Mouse (Mus musculus) spleen, postnatal 0 days (tissue): ENCODE measurements around the gene Cnnm3. TPM values are rescaled to one million over a fixed set of nuclear protein-coding genes. Genes with fewer than 3 reads are reported as not detected.

Source experiments
- polyA plus RNA-seq: library from polyadenylated mRNA; unstranded; fragments of >200 nt; fragmentation: Nextera tagmentation; extraction: Ambion mirVana; gene quantifications from 2 replicates; pipeline ENCODE4 v1.2.1, GENCODE M21; 2015

Gene Cnnm3
- polyA plus RNA-seq: 2.0 and 2.8 TPM in 2 replicates

GRCm38 (mm10) chr1:36511289-36512021 is at the start of gene Cnnm3:
Cnnm3 (plus strand) TSS chr1:36511867.

GRCm38 (mm10) chr1:36471181-36472105 is 40.2 kb upstream of the Cnnm3 start, which contains the start of gene Cnnm4:
Cnnm4 (plus strand) TSS chr1:36471620.

GRCm38 (mm10) chr1:36536783-36537182 is 25.1 kb downstream of the Cnnm3 start, which contains the start of gene Ankrd23:
Ankrd23 (minus strand) TSS chr1:36536883.

GRCm38 (mm10) chr1:36539186-36539585 is 27.5 kb downstream of the Cnnm3 start, which contains the start of gene Gm42417:
Gm42417 (minus strand) TSS chr1:36539429.

GRCm38 (mm10) chr1:36546888-36547471 is 35.3 kb downstream of the Cnnm3 start, which contains the start of gene Ankrd39:
Ankrd39 (minus strand) TSS chr1:36547445.

GRCm38 (mm10) chr1:36558031-36558993 is 46.6 kb downstream of the Cnnm3 start, which contains the start of gene Sema4c:
Sema4c (minus strand) TSS chr1:36558349.

Other genes starting within 250 kb of the Cnnm3 start
- gene Neurl3, start 237.2 kb upstream of the Cnnm3 start, polyA plus RNA-seq: 8.4 and 9.5 TPM in 2 replicates
- 8.3 and 10.4 TPM in 2 replicates for gene Arid5a, start 204.1 kb upstream of the Cnnm3 start, polyA plus RNA-seq
- 15.3 and 16.2 TPM in 2 replicates for gene Kansl3, start 142.7 kb upstream of the Cnnm3 start, polyA plus RNA-seq
- 0.10 and 0.16 TPM in 2 replicates for gene Fer1l5, start 139.6 kb upstream of the Cnnm3 start, polyA plus RNA-seq
- 14.2 and 15.4 TPM in 2 replicates for gene Lman2l, start 66.6 kb upstream of the Cnnm3 start, polyA plus RNA-seq
- gene Cnnm4, start 40.2 kb upstream of the Cnnm3 start, polyA plus RNA-seq: 4.3 and 6.3 TPM in 2 replicates
- 4.8 and 8.5 TPM in 2 replicates for gene Ankrd23, start 25.0 kb downstream of the Cnnm3 start, polyA plus RNA-seq
- gene Gm42417, start 27.6 kb downstream of the Cnnm3 start, polyA plus RNA-seq: 0.32 TPM in 1 of 2 replicates, not detected in the other
- 10.7 and 15.7 TPM in 2 replicates for gene Ankrd39, start 35.6 kb downstream of the Cnnm3 start, polyA plus RNA-seq
- 3.9 and 5.1 TPM in 2 replicates for gene Sema4c, start 46.5 kb downstream of the Cnnm3 start, polyA plus RNA-seq
- gene Fam178b, start 171.3 kb downstream of the Cnnm3 start, polyA plus RNA-seq: 0.42 and 0.88 TPM in 2 replicates
- 545 and 584 TPM in 2 replicates for gene Cox5b, start 179.6 kb downstream of the Cnnm3 start, polyA plus RNA-seq
- gene 4933424G06Rik, start 198.3 kb downstream of the Cnnm3 start, polyA plus RNA-seq: not detected in 2 replicates
- gene Actr1b, start 202.6 kb downstream of the Cnnm3 start, polyA plus RNA-seq: 23.0 and 24.7 TPM in 2 replicates
- gene Zap70, start 249.9 kb downstream of the Cnnm3 start, polyA plus RNA-seq: 0.41 and 0.59 TPM in 2 replicates